Mouse (Mus musculus) neural tube, embryonic 12.5 days (tissue): ENCODE data around the gene Grk2. TPM values are rescaled to one million over a fixed set of nuclear protein-coding genes. Genes with fewer than 3 reads are reported as not detected.

Source experiments
- microRNA-seq: library from miRNA; unstranded; fragments of <30 nt; microRNA quantifications from one replicate; pipeline ENCODE4, GENCODE M21; 2017
- polyA plus RNA-seq: library from polyadenylated mRNA; unstranded; fragments of >200 nt; fragmentation: Nextera tagmentation; extraction: Ambion mirVana; gene quantifications from 2 replicates; pipeline ENCODE4 v1.2.1, GENCODE M21; 2016

Gene Grk2
- polyA plus RNA-seq, 1 experiment from 2014 or later, result 21.2 TPM

Small RNA genes lying within 50 kb of the gene (microRNA-seq; reads per million reads assigned to microRNA genes)
- gene Mir6985, result not detected

Other genes starting within 250 kb of the Grk2 start
- gene Gstp3, start 246.7 kb downstream of the Grk2 start, polyA plus RNA-seq, result not detected in 2 replicates
- gene Cabp2, start 224.6 kb downstream of the Grk2 start, polyA plus RNA-seq, result not detected in 2 replicates
- 73.6 and 75.9 TPM in 2 replicates for gene Cdk2ap2, start 209.0 kb downstream of the Grk2 start, polyA plus RNA-seq
- gene Pitpnm1, start 206.2 kb downstream of the Grk2 start, polyA plus RNA-seq, result 26.2 and 27.8 TPM in 2 replicates
- 67.3 and 69.4 TPM in 2 replicates for gene Aip, start 180.4 kb downstream of the Grk2 start, polyA plus RNA-seq
- not detected in 2 replicates for gene Gpr152, start 166.4 kb downstream of the Grk2 start, polyA plus RNA-seq
- 0.13 and 0.19 TPM in 2 replicates for gene Cabp4, start 162.2 kb downstream of the Grk2 start, polyA plus RNA-seq
- 128 and 131 TPM in 2 replicates for gene Coro1b, start 157.6 kb downstream of the Grk2 start, polyA plus RNA-seq
- 0.92 and 0.94 TPM in 2 replicates for gene Ptprcap, start 152.6 kb downstream of the Grk2 start, polyA plus RNA-seq
- 62.3 and 71.7 TPM in 2 replicates for gene Rps6kb2, start 142.9 kb downstream of the Grk2 start, polyA plus RNA-seq
- 3.9 and 4.8 TPM in 2 replicates for gene Carns1, start 130.7 kb downstream of the Grk2 start, polyA plus RNA-seq
- gene Tbc1d10c, start 114.9 kb downstream of the Grk2 start, polyA plus RNA-seq, result 1.1 and 1.4 TPM in 2 replicates
- gene Ppp1ca, start 114.2 kb downstream of the Grk2 start, polyA plus RNA-seq, result 753 and 767 TPM in 2 replicates
- 25.9 and 34.0 TPM in 2 replicates for gene Rad9a, start 104.6 kb downstream of the Grk2 start, polyA plus RNA-seq
- gene Clcf1, start 92.0 kb downstream of the Grk2 start, polyA plus RNA-seq, result 0.87 and 0.95 TPM in 2 replicates
- gene AC109138.7, start 91.9 kb downstream of the Grk2 start, polyA plus RNA-seq, result not detected in 2 replicates
- gene Pold4, start 74.3 kb downstream of the Grk2 start, polyA plus RNA-seq, result 18.7 and 19.8 TPM in 2 replicates
- gene Ssh3, start 37.0 kb downstream of the Grk2 start, polyA plus RNA-seq, result 5.9 and 7.0 TPM in 2 replicates
- gene Ankrd13d, start 23.1 kb downstream of the Grk2 start, polyA plus RNA-seq, result 18.5 and 19.0 TPM in 2 replicates
- 49.6 and 51.7 TPM in 2 replicates for gene Kdm2a, start 92.1 kb upstream of the Grk2 start, polyA plus RNA-seq
- gene Rhod, start 133.2 kb upstream of the Grk2 start, polyA plus RNA-seq, result 10.3 and 11.6 TPM in 2 replicates
- 1.7 and 1.9 TPM in 2 replicates for gene Syt12, start 171.2 kb upstream of the Grk2 start, polyA plus RNA-seq
- gene 2010003K11Rik, start 192.4 kb upstream of the Grk2 start, polyA plus RNA-seq, result not detected in 2 replicates
- gene Pcx, start 204.2 kb upstream of the Grk2 start, polyA plus RNA-seq, result 22.6 and 23.5 TPM in 2 replicates